Comparison of ENCODE assay signal across 22 mouse cellular contexts in genomic region chr11:85107217-85107616, GRCm38 (mm10). TPM values are rescaled to one million over a fixed set of nuclear protein-coding genes. Genes with fewer than 3 reads are reported as not detected.
DNase-seq lines count a peak whose midpoint lies in the region; ATAC-seq and TF ChIP-seq lines count a peak whose summit lies in the region.
"Had no signal": no experiment of that assay in that cellular context is flagged by ENCODE, and none has a peak within 500 bp of the region (broad histone marks: within the 10 kb centered on the region; RNA-seq: fewer than 3 reads in every experiment).

No protein-coding gene starts in this region.

- H3K27ac ChIP-seq in liver, embryonic 12.5 days, result peak overlapping the region; percentile 96
- H3K27ac ChIP-seq: embryonic facial prominence, embryonic 15.5 days; heart, embryonic 15.5 days; hindbrain, embryonic 15.5 days; limb, embryonic 10.5 days; midbrain, embryonic 12.5 days had no signal

- intact Hi-C loops in left cerebral cortex, postnatal 4 days (cut with DNase I), result no loop called here

- peak overlapping the region; percentile 66 for H3K9ac ChIP-seq in liver, embryonic 12.5 days
- H3K9ac ChIP-seq: embryonic facial prominence, embryonic 15.5 days; forebrain, postnatal 0 days; heart, embryonic 15.5 days; hindbrain, embryonic 15.5 days; midbrain, embryonic 12.5 days had no signal

- peaks cover 2% of the 10 kb centered on the region for H3K9me3 ChIP-seq in G1E (replicated peaks)
- no peaks in the 10 kb centered on the region for H3K9me3 ChIP-seq in liver, embryonic 12.5 days (replicated peaks)
- H3K9me3 ChIP-seq: embryonic facial prominence, embryonic 15.5 days; heart, embryonic 15.5 days; hindbrain, embryonic 15.5 days; limb, embryonic 10.5 days; midbrain, embryonic 12.5 days had no signal

- no peaks in the 10 kb centered on the region for H3K27me3 ChIP-seq in G1E (ENCODE audit: insufficient read depth, low read length)
- no peaks in the 10 kb centered on the region for H3K27me3 ChIP-seq in liver, embryonic 12.5 days (replicated peaks)
- H3K27me3 ChIP-seq: embryonic facial prominence, embryonic 15.5 days; heart, embryonic 15.5 days; hindbrain, embryonic 15.5 days; midbrain, embryonic 12.5 days had no signal

- peak overlapping the region; percentile 48 for H3K4me2 ChIP-seq in liver, embryonic 12.5 days
- H3K4me2 ChIP-seq: embryonic facial prominence, embryonic 15.5 days; heart, embryonic 15.5 days; hindbrain, embryonic 15.5 days; midbrain, embryonic 12.5 days had no signal

- ATAC-seq in G1E (ENCODE audit: extremely low read depth, insufficient number of reproducible peaks, low FRiP score, poor library complexity, severe bottlenecking), result peak; percentile 45
- peak; percentile 86 for ATAC-seq in liver, embryonic 12.5 days
- ATAC-seq in megakaryocyte progenitor cell, adult 5-6 weeks (replicated peaks; ENCODE audit: poor library complexity), result peak; percentile 97
- ATAC-seq: CD4-positive, CD25-positive, alpha-beta regulatory T cell, adult 4 months; forebrain, postnatal 0 days; lung, postnatal 0 days had no signal

- TF ChIP-seq CTCF in G1E (IDR thresholded peaks at IDR 0.05; ENCODE audit: low read depth, low read length), result no peak

- WGBS in liver, embryonic 12.5 days (ENCODE audit: insufficient replicate concordance), result 26% methylated on average over 3 of the region's 3 CpGs

- peak; percentile 30 for DNase-seq in G1E (ENCODE audit: low spot score)
- peak; percentile 86 for DNase-seq in c-Kit-positive CD71-positive TER-119-positive erythroid progenitor cells, embryonic 14.5 days (ENCODE audit: low spot score)
- DNase-seq in embryo, embryonic 11 days, result no peak
- no peak for DNase-seq in testis, postnatal 10 days (ENCODE audit: low spot score)
- no peak for DNase-seq in left cerebral cortex, postnatal 4 days
- DNase-seq: adrenal gland, adult 2 months; cerebellum, adult 2 months; cerebellum, postnatal 36 days; forebrain, postnatal 0 days; kidney, adult 2 months; kidney, postnatal 10 days; spleen, adult 18-20 months; thymus, postnatal 36 days had no signal

- H3K4me3 ChIP-seq in G1E (ENCODE audit: low read depth, low read length), result no peak overlapping the region
- no peak overlapping the region for H3K4me3 ChIP-seq in liver, embryonic 12.5 days
- H3K4me3 ChIP-seq: embryonic facial prominence, embryonic 15.5 days; heart, embryonic 15.5 days; hindbrain, embryonic 15.5 days; limb, embryonic 10.5 days; midbrain, embryonic 12.5 days had no signal

- peaks cover 13% of the 10 kb centered on the region for H3K36me3 ChIP-seq in G1E (replicated peaks)
- H3K36me3 ChIP-seq in liver, embryonic 12.5 days, result peaks cover 34% of the 10 kb centered on the region

- H3K4me1 ChIP-seq in G1E (ENCODE audit: insufficient read depth, low read depth, low read length), result peaks cover 48% of the 10 kb centered on the region
- peaks cover 73% of the 10 kb centered on the region for H3K4me1 ChIP-seq in liver, embryonic 12.5 days
- H3K4me1 ChIP-seq: embryonic facial prominence, embryonic 15.5 days; heart, embryonic 15.5 days; hindbrain, embryonic 15.5 days; limb, embryonic 10.5 days; midbrain, embryonic 12.5 days had no signal

RNA-seq across cellular contexts. Expression of gene Usp32, which starts 32.7 kb away (rescaled TPM):
- total RNA-seq in G1E (2014; fragmentation: Nextera tagmentation) (42.4 and 163 TPM in 2 replicates), G1E (2017) (19.2 and 24.9 TPM in 2 replicates)
- 9.9 and 10.4 TPM in 2 replicates for polyA plus RNA-seq in G1E (2012)
- 10.6 and 12.0 TPM in 2 replicates for polyA plus RNA-seq in liver, embryonic 12.5 days (2016; fragmentation: Nextera tagmentation; extraction: Ambion mirVana)
- total RNA-seq in megakaryocyte progenitor cell, adult 5-6 weeks (2015), result 12.6 and 14.6 TPM in 2 replicates
- total RNA-seq in megakaryocyte progenitor cell, adult 5-6 weeks (2017), result 11.1 and 23.8 TPM in 2 replicates
- 10 to 100 TPM; 75.1 to 80.3 TPM for total RNA-seq in left cerebral cortex, postnatal 4 days (2021)

Comparison
In these comparisons a context has a peak if more than half of its experiments do, and no peak if none do; other contexts are left out.
1. ATAC-seq: peak in every context shown above with its lines; median percentile 97 in megakaryocyte progenitor cell, adult 5-6 weeks; 86 in liver, embryonic 12.5 days; 45 in G1E.
2. DNase-seq: peak in G1E (single experiment) and c-Kit-positive CD71-positive TER-119-positive erythroid progenitor cells, embryonic 14.5 days (single experiment); none in embryo, embryonic 11 days (single experiment), testis, postnatal 10 days (single experiment) and left cerebral cortex, postnatal 4 days (single experiment).